Mouse (Mus musculus) brain, embryonic 14.5 days (tissue): Measurements from ENCODE around the gene Ddo.

Experiments
- CTCF ChIP-seq: fragments of 200-500 bp; IDR thresholded peaks from 2 replicates; pipeline ENCODE4 v1.5.1; 2012; ENCODE audit warnings: inconsistent platforms, mild to moderate bottlenecking, moderate library complexity, borderline replicate concordance; ENCODE audit not compliant: insufficient read depth, insufficient read length; ENCODE audit errors: extremely low read depth
- POLR2A ChIP-seq: fragments of 200-500 bp; IDR thresholded peaks from 2 replicates; pipeline ENCODE4 v1.6.1; 2012; ENCODE audit warnings: mild to moderate bottlenecking, inconsistent platforms, borderline replicate concordance; ENCODE audit not compliant: poor library complexity, insufficient read depth, insufficient read length, severe bottlenecking; ENCODE audit errors: extremely low read depth

- no peak for TF ChIP-seq POLR2A
- TF ChIP-seq CTCF = peak; percentile 55; the same call in 1 of the 2 replicates
Measured at GRCm38 (mm10) chr10:40629140-40629539, 671 bp upstream of the Ddo start.
